Mouse (Mus musculus): Measurements from ENCODE around the gene Trat1. TPM values are rescaled to one million over a fixed set of nuclear protein-coding genes. Genes with fewer than 3 reads are reported as not detected.

Gene Trat1
- polyA plus RNA-seq (2021): not detected

DNA sequence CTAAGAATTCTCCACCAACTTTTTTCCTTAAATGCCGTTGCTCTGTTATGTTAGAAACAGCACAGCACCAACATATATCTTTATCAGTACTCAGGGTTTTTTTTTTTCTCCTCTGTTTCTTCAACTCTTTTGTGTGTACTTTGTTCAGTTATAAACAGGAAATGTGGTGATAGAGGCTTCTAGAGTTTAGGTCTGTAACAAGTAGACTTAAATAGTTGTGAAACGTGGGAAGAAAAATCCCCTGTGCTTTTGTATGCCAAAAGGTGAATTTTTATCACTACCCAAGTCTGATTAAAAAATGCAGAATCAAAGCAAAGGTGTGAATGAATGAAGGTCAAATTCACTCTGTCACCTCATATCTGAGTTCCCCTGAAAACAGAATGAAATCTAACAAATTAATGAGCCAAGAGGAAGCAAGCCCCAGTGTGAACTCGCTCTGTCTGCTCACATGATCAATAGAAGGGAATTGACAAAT lies at the start of gene Trat1:
TSS of gene Trat1 (minus strand) at position 51 of the 475 bp plus-strand sequence.
- no peak for ATAC-seq
- POLR2A ChIA-PET: no interaction called here
- in situ Hi-C loops (cut with MboI; ENCODE audit: low pct_unique_long_range_greater_than_20kb): no loop called here

DNA sequence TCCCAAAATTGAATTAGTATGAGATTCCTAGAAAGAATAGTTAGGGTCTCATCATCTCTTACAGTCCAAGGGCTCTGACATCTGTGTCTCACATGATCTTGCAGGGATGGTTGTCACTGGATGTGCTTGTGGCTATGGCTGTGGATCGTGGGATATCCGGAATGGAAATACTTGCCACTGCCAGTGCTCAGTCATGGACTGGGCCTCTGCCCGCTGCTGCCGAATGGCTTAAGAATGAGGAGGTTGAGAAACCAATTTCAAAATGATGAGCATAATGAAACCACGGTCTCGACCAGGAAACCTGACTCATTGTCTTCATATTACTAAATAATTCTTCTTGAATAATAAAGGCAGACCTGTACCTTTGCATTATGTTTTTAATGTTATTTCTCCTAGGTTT lies 46.7 kb upstream of the Trat1 start:
- TF ChIP-seq CTCF (IDR thresholded peaks at IDR 0.05): no peak
- ChIA-PET CTCF (no interaction called here), POLR2A (no interaction called here)
- ATAC-seq (no peak), DNase-seq (ENCODE audit: low read depth, low spot score) (no peak)
- H3K27me3 ChIP-seq: no peaks in the 10 kb centered on the region
- in situ Hi-C loops (cut with MboI; ENCODE audit: low pct_unique_long_range_greater_than_20kb): no loop called here

More for the DNA sequence above, at the start of gene Trat1:
- H3K27me3 ChIP-seq: no peaks in the 10 kb centered on the region
- CTCF ChIA-PET: no interaction called here
- TF ChIP-seq CTCF (IDR thresholded peaks at IDR 0.05): no peak
- no peak for DNase-seq (ENCODE audit: low read depth, low spot score)

DNA sequence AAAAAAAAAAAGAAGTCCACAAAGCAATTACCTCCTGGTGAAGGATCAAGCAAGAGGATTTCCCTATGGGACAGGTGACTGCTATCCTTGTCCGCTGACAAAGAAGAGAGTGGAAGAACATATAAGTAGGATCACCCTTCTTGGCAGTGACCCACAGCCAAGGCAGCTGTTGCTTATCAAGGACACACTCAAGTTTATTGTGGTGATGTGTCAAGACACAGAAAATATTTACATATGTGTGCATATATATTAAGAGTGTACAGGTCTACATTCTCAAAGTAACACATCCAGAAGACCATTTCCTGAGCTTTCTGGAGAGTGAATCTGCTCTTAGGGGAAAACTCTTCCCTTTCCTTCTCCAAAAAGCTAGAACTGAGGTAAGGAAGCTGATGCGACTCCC lies 44.9 kb upstream of the Trat1 start, which contains the start of gene Retnlb:
TSS of gene Retnlb (plus strand) at position 162 of the 400 bp plus-strand sequence.
- no peak for TF ChIP-seq CTCF (IDR thresholded peaks at IDR 0.05)
- ATAC-seq (no peak), DNase-seq (ENCODE audit: low read depth, low spot score) (no peak)
- in situ Hi-C loops (cut with MboI; ENCODE audit: low pct_unique_long_range_greater_than_20kb): no loop called here
- POLR2A ChIA-PET: no interaction called here
- CTCF ChIA-PET: interaction anchor here (1.6 kb wide), 1 partner anchor 31 kb away, joined by 3 read pairs; no protein-coding TSS in a partner anchor
- H3K27me3 ChIP-seq: no peaks in the 10 kb centered on the region

DNA sequence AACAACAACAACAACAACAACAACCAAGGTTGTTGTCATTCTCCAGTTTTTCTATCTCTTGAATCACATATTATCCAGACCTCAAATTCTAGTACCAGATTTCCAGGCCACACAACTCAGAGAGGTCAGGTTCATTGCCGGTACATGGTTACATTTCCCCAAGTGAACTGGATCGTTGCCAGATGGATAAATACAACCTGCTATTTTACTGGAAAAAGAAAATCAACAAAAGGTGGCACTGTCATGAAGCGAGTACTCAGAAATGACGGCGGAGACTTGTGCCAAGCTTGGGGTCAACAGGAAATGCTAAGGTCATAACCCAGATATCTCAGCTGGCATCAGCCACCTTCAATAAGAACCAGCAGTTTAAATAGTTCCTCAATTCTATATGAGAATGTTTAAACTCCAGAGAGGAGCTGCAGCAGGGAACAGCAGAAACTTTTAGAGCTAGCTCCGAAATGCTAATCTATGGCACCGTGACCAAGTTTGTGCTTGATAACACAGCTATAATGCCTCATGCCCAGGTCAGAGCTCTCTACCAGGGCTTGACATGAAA lies 40.1 kb upstream of the Trat1 start:
- ATAC-seq (no peak), DNase-seq (ENCODE audit: low read depth, low spot score) (no peak)
- CTCF ChIA-PET: interaction anchor here (1.6 kb wide), 1 partner anchor 11 kb away, joined by 3 read pairs; no protein-coding TSS in a partner anchor
- POLR2A ChIA-PET: no interaction called here
- H3K27me3 ChIP-seq: peaks cover 3% of the 10 kb centered on the region
- in situ Hi-C loops (cut with MboI; ENCODE audit: low pct_unique_long_range_greater_than_20kb): no loop called here
- no peak for TF ChIP-seq CTCF (IDR thresholded peaks at IDR 0.05)

DNA sequence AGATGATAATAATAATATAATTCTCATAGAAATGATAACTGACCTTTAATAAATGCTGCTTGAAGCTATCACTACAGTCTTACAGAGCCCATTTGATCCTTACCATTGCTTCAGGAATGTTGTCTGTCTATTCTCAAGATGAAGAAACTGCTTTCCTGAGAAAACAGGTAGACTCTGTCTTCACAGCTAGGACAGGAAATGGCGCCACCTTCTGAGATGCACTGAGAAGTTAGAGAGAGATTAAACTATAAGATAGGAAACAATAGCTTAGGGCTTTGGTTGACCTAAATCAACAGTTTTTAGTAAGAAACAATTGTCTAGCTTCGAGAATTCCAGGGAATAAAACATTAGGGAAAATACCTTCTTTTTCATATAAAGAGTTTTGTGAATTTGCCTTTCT lies 37.6 kb upstream of the Trat1 start:
- ChIA-PET CTCF (no interaction called here), POLR2A (no interaction called here)

DNA sequence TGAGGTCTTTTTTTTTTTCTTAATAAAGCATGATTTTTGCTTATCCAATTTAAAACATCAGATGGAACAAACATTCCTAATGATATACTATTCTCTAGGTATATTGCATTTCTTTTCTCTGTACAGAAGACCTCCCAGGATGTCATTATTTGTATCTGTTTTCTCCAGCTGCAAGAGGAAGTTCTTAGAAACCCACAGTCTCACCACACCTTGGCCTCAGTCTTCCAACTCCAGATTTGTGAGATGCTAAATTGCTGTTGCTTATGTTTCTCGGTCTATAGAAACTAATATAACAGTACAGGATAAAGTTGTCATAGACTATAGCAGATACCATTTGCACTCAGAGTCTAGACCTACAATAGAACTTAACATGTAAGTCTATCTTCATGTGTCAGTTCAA lies 34.7 kb upstream of the Trat1 start:
- peaks cover 4% of the 10 kb centered on the region for H3K27me3 ChIP-seq
- TF ChIP-seq CTCF (IDR thresholded peaks at IDR 0.05): no peak
- no peak for DNase-seq (ENCODE audit: low read depth, low spot score)
- no peak for ATAC-seq
- CTCF ChIA-PET: no interaction called here
- POLR2A ChIA-PET: no interaction called here
- in situ Hi-C loops (cut with MboI; ENCODE audit: low pct_unique_long_range_greater_than_20kb): no loop called here

More for the DNA sequence above, 37.6 kb upstream of the Trat1 start:
- no peak for TF ChIP-seq CTCF (IDR thresholded peaks at IDR 0.05)
- in situ Hi-C loops (cut with MboI; ENCODE audit: low pct_unique_long_range_greater_than_20kb): no loop called here
- DNase-seq (ENCODE audit: low read depth, low spot score) (no peak), ATAC-seq (no peak)
- H3K27me3 ChIP-seq: peaks cover 4% of the 10 kb centered on the region

DNA sequence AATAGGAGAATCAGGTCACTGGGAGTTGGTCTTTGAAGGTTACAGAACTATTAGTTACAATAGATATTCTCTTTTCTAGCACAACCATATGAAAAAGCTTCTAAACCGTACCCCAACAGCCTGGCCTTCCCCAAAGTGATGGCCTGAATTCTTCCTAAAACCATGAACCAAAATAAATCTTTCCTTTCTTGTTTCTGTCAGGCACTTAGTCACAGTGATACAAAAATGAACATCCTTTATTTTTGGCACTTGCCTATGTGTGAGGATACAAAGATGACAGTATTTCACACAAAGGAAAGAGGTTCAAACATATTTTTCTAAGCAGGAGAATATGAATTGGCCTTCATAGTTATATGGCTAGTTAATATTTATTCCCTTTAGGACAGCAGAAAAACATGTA lies 33.6 kb upstream of the Trat1 start:
- no peak for DNase-seq (ENCODE audit: low read depth, low spot score)
- no peak for TF ChIP-seq CTCF (IDR thresholded peaks at IDR 0.05)
- in situ Hi-C loops (cut with MboI; ENCODE audit: low pct_unique_long_range_greater_than_20kb): no loop called here
- peaks cover 4% of the 10 kb centered on the region for H3K27me3 ChIP-seq
- CTCF ChIA-PET: no interaction called here
- POLR2A ChIA-PET: no interaction called here
- ATAC-seq: no peak

DNA sequence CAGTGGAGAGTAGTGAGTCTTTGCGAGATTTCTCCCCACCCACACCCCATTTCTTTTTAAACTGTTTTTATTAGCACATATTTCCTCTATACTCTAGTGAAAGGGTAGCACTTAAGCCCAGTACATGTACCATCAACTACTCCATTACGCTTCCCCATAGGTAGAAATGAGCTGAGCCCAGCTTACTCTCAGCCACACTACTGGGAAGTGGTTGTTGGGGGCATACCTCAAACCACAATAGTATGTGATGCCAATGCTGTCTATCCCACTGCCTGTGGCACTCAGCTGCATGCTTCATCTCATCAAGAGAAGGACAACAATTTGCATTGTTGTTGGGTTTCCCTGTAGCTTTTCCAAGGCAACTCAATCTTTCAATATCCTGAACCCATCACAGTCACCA lies 29.1 kb upstream of the Trat1 start:
- in situ Hi-C loops (cut with MboI; ENCODE audit: low pct_unique_long_range_greater_than_20kb): no loop called here
- CTCF ChIA-PET: no interaction called here
- no peak for DNase-seq (ENCODE audit: low read depth, low spot score)

DNA sequence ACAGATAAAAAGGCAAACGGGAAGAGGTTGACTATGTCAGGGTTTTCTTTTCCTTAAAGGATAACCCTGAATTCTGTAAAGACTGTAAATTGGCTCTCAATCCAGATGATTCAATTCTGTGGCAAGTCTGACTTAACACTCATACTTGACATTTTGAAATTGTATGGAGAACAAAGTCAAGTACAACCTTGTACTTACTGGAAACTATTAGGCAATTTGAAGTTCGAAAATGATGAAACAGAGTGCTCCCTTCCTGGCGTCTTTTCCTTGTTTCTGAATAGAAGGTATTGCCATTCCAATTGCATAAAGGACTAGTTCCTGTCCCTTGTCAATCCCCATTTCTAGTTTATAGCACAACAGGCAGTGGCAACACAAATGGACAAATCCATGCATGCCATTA lies 27.6 kb upstream of the Trat1 start:
- POLR2A ChIA-PET: no interaction called here

More for the DNA sequence above, 29.1 kb upstream of the Trat1 start:
- no peaks in the 10 kb centered on the region for H3K27me3 ChIP-seq
- POLR2A ChIA-PET: no interaction called here
- no peak for ATAC-seq
- TF ChIP-seq CTCF (IDR thresholded peaks at IDR 0.05): no peak

DNA sequence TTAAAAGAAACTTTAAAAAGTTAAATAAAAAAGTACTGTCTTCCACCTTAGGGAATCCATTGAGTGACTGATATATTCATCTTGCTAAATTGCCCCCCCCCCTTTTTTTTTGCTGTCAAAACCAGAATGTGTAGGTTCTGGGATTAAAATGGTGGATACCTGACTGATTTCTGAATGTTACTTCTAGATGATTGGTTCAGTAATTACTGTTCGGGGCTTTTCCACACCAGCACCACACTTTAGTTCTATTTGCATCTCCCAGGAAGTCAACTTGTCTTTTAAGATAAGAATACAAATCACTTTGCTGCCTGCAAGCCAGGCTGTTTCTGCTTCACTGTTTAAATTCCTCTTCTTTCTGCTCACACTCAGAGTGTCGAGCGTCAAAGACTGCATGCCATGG lies 26.5 kb upstream of the Trat1 start:
- DNase-seq (ENCODE audit: low read depth, low spot score) (no peak), ATAC-seq (no peak)
- ChIA-PET CTCF (no interaction called here), POLR2A (no interaction called here)
- TF ChIP-seq CTCF (IDR thresholded peaks at IDR 0.05): no peak
- in situ Hi-C loops (cut with MboI; ENCODE audit: low pct_unique_long_range_greater_than_20kb): no loop called here
- no peaks in the 10 kb centered on the region for H3K27me3 ChIP-seq

More for the DNA sequence above, 27.6 kb upstream of the Trat1 start:
- CTCF ChIA-PET: no interaction called here
- in situ Hi-C loops (cut with MboI; ENCODE audit: low pct_unique_long_range_greater_than_20kb): no loop called here
- no peak for ATAC-seq
- DNase-seq (ENCODE audit: low read depth, low spot score): no peak
- TF ChIP-seq CTCF (IDR thresholded peaks at IDR 0.05): no peak
- no peaks in the 10 kb centered on the region for H3K27me3 ChIP-seq

DNA sequence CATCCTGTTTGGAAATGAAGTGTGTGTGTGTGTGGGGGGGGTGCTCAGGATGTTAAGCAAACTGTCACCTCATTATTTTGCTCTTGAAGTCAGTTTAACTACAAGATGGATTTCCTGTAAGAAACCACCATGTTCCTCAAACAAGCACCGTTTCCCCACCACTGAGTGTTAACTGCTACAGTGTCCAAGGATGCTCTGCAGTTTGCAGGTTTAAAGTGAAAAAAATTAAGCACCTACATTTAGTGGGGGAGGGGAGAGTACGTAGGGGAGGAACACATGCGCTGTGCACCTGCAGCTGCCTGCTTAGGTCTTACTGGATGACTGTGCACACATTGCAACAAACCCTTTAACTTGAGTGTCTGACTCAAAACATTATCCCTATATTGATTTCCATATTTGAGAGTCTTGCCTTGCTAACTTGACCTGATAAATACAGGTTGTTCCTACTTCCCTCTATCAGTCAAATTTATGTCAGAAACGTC lies 16.9 kb upstream of the Trat1 start:
- no peaks in the 10 kb centered on the region for H3K27me3 ChIP-seq
- no peak for ATAC-seq
- TF ChIP-seq CTCF (IDR thresholded peaks at IDR 0.05): no peak
- ChIA-PET POLR2A (no interaction called here), CTCF (interaction anchor here (0.9 kb wide), 1 partner anchor 8 kb away, joined by 3 read pairs; no protein-coding TSS in a partner anchor)
- no peak for DNase-seq (ENCODE audit: low read depth, low spot score)
- in situ Hi-C loops (cut with MboI; ENCODE audit: low pct_unique_long_range_greater_than_20kb): no loop called here

DNA sequence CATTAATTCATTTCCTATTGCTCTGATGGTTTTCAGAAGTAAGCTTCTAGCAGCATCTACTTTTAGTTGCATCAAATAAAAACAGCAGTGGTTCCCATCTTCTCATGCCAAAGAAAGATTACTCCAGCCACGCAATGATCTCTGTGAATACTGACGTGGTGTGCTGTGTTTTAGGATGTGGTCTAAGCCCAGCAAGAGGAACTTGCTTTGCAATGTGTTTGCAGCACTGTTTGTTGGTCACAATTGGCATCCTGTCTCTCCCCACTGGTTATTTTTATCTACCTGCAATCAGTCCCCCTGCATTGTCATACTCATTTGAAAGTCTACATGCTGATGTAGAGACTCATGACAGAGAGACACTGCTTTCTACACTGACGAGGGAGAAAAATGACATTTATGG lies 14.4 kb upstream of the Trat1 start:
- in situ Hi-C loops (cut with MboI; ENCODE audit: low pct_unique_long_range_greater_than_20kb): no loop called here
- CTCF ChIA-PET: interaction anchor here (1.3 kb wide), 1 partner anchor 31 kb away, joined by 3 read pairs; the partner anchor contains the start of gene Retnlb
- no peak for TF ChIP-seq CTCF (IDR thresholded peaks at IDR 0.05)
- no peak for ATAC-seq
- H3K27me3 ChIP-seq: no peaks in the 10 kb centered on the region
- DNase-seq (ENCODE audit: low read depth, low spot score): no peak
- POLR2A ChIA-PET: no interaction called here
